Mouse (Mus musculus) hematopoietic stem cell, adult 5-6 weeks (primary cell): ENCODE measurements at regions not wholly inside any gene's neighbourhood (a gene's known extent, or its start where the extent isn't known, plus 50 kb on each side); places are given as distances from the start of the nearest gene placed in this dataset.

Experiments used
- ATAC-seq, 2 experiments: fragments of 125-278 bp in 1 of 2; replicated peaks in 1 of 2; 2 replicates each; pipeline ENCODE4 v1.8.0; 2016 to 2017; ENCODE audit warnings: inconsistent platforms in 2 of 2, mild to moderate bottlenecking in 2 of 2, moderate number of reproducible peaks in 2 of 2, low read depth in 1 of 2, moderate TSS enrichment in 1 of 2; ENCODE audit not compliant: low FRiP score in 2 of 2, poor library complexity in 2 of 2, severe bottlenecking in 2 of 2, insufficient read depth in 1 of 2, low TSS enrichment in 1 of 2

GRCm38 (mm10) chr7:115222642-115223041 lies 479.1 kb downstream of the Insc start:
- ATAC-seq: no peak

GRCm38 (mm10) chr7:115230525-115230924 lies 487.0 kb downstream of the Insc start:
- no peak for ATAC-seq

- no peak for ATAC-seq
Measured at GRCm38 (mm10) chr7:115233850-115234436, 490.4 kb downstream of the Insc start.

- ATAC-seq: no peak
Measured at GRCm38 (mm10) chr7:115237131-115237530, 493.6 kb downstream of the Insc start.

GRCm38 (mm10) chr7:115251591-115252369 lies 508.3 kb downstream of the Insc start:
- peak in 1 of 2 experiments; percentile 60; a peak in 1 of 4 replicates for ATAC-seq

GRCm38 (mm10) chr7:115252370-115252750 lies 508.9 kb downstream of the Insc start:
- no peak for ATAC-seq

- ATAC-seq: no peak
Measured at GRCm38 (mm10) chr7:115258626-115259025, 515.1 kb downstream of the Insc start.

- no peak for ATAC-seq
Measured at GRCm38 (mm10) chr7:115263082-115263481, 519.6 kb downstream of the Insc start.

GRCm38 (mm10) chr7:115266141-115266540 lies 522.6 kb downstream of the Insc start:
- no peak for ATAC-seq

- no peak for ATAC-seq
Measured at GRCm38 (mm10) chr7:115270803-115271202, 527.3 kb downstream of the Insc start.

- no peak for ATAC-seq
Measured at GRCm38 (mm10) chr7:115274836-115275235, 531.3 kb downstream of the Insc start.

GRCm38 (mm10) chr7:115290801-115291417 lies 547.4 kb downstream of the Insc start:
- ATAC-seq: no peak

- ATAC-seq: no peak
Measured at GRCm38 (mm10) chr7:115294655-115295230, 551.2 kb downstream of the Insc start.

- ATAC-seq: no peak
Measured at GRCm38 (mm10) chr7:115300241-115300640, 556.7 kb downstream of the Insc start.

GRCm38 (mm10) chr7:115308377-115308776 lies 564.9 kb downstream of the Insc start:
- no peak for ATAC-seq

GRCm38 (mm10) chr7:115310400-115311225 lies 567.1 kb downstream of the Insc start:
- no peak for ATAC-seq

GRCm38 (mm10) chr7:115319504-115319903 lies 576.0 kb downstream of the Insc start:
- ATAC-seq: no peak
